Mouse (Mus musculus) liver, embryonic 11.5 days (tissue): ENCODE results near the gene Prx. TPM values are rescaled to one million over a fixed set of nuclear protein-coding genes. Genes with fewer than 3 reads are reported as not detected.

Experiments used
- ATAC-seq: fragments of 200-750 bp; cut with Nextera tagmentation; replicated peaks from 2 replicates; pipeline ENCODE4 v1.8.0; 2017; ENCODE audit warnings: moderate number of reproducible peaks, mild to moderate bottlenecking, moderate TSS enrichment, moderate library complexity; ENCODE audit not compliant: low FRiP score
- DNase-seq: peaks from one replicate; pipeline ENCODE4 v3.0.0-alpha.2; 2017; ENCODE audit warnings: low spot score
- H3K27ac ChIP-seq: fragments of 300-500 bp; sonication (generic); 2 replicates; pipeline ENCODE4 v1.5.1; 2014; ENCODE audit warnings: mild to moderate bottlenecking, low read depth, low read length, control low read depth
- H3K27me3 ChIP-seq: fragments of 300-500 bp; sonication (generic); replicated peaks from 2 replicates; pipeline ENCODE4 v1.6.1; 2014; ENCODE audit warnings: low read length, mixed read lengths; ENCODE audit not compliant: control insufficient read depth, insufficient read depth
- H3K36me3 ChIP-seq: fragments of 300-500 bp; sonication (generic); 2 replicates; pipeline ENCODE4 v1.6.1; 2014; ENCODE audit warnings: mild to moderate bottlenecking, low read length, moderate library complexity, mixed read lengths; ENCODE audit not compliant: control insufficient read depth, insufficient read depth
- H3K4me1 ChIP-seq: fragments of 300-500 bp; sonication (generic); replicated peaks from 2 replicates; pipeline ENCODE4 v1.6.1; 2014; ENCODE audit warnings: low read length, mixed read lengths; ENCODE audit not compliant: control insufficient read depth, insufficient read depth
- H3K4me2 ChIP-seq: fragments of 300-500 bp; sonication (generic); 2 replicates; pipeline ENCODE4 v1.6.1; 2014; ENCODE audit warnings: mild to moderate bottlenecking, control low read depth, moderate library complexity
- H3K4me3 ChIP-seq: fragments of 300-500 bp; sonication (generic); 2 replicates; pipeline ENCODE4 v1.5.1; 2014; ENCODE audit warnings: low read depth, low read length, control low read depth
- H3K9ac ChIP-seq: fragments of 300-500 bp; sonication (generic); 2 replicates; pipeline ENCODE4 v1.6.1; 2014; ENCODE audit warnings: low read depth, low read length, control low read depth
- H3K9me3 ChIP-seq: fragments of 300-500 bp; sonication (generic); 2 replicates; pipeline ENCODE4 v1.6.1; 2016; ENCODE audit warnings: low read length, inconsistent platforms, mixed read lengths; ENCODE audit not compliant: control insufficient read depth
- WGBS: fragments of 180-500 bp; shearing (Covaris S2); extraction: QIAGEN DNeasy Blood & Tissue Kit; methylation state at CpG from one replicate; pipeline ENCODE4 v1.1.7; 2014; 5-methylcytosine and 5-hydroxymethylcytosine counted together
- polyA plus RNA-seq: library from polyadenylated mRNA; unstranded; fragments of >200 nt; fragmentation: Nextera tagmentation; extraction: Ambion mirVana; gene quantifications from 2 replicates; pipeline ENCODE4 v1.2.1, GENCODE M21; 2014

Gene Prx
- polyA plus RNA-seq, 1 experiment from 2014 or later, result 0.80 TPM

GRCm38 (mm10) chr7:27543065-27543464, 43.9 kb downstream of the Prx start:
- WGBS, result 48% methylated on average over 6 of the region's 6 CpGs
- H3K4me2 ChIP-seq, result peak overlapping the region; percentile 93
- no peaks in the 10 kb centered on the region for H3K9me3 ChIP-seq
- peak overlapping the region; percentile 55 for H3K4me3 ChIP-seq
- H3K4me1 ChIP-seq, result peaks cover 41% of the 10 kb centered on the region
- no peaks in the 10 kb centered on the region for H3K27me3 ChIP-seq
- H3K36me3 ChIP-seq, result no peaks in the 10 kb centered on the region
- ATAC-seq (0 out of 2 replicates have a peak, but pooled peaks have one; percentile 1), DNase-seq (no peak)
- H3K27ac ChIP-seq, result no peak overlapping the region
- H3K9ac ChIP-seq, result peak overlapping the region; percentile 74

DNA sequence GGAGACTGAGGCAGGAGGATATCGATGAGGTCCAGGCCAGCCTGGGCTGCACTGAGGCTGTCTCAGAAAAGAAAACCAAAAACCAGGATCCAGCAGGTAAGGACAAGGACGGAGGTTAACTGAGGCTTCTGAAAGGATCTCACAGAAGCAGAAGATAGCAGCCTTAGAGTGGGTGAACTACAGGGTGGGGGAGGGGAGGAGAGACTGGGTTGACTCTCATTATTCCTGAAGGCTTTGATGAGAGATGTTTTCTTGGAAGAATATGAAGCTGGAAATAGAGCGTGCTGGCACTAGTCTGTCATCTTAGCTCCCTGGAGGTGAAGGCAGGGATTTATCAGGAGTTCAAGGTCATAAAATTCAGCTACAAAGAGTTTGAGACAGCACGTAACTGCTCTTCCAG, 44.7 kb downstream of the Prx start:
- H3K36me3 ChIP-seq, result no peaks in the 10 kb centered on the region
- no peaks in the 10 kb centered on the region for H3K9me3 ChIP-seq
- DNase-seq, result no peak
- H3K27me3 ChIP-seq, result no peaks in the 10 kb centered on the region
- no peak overlapping the region for H3K4me3 ChIP-seq
- H3K4me2 ChIP-seq, result no peak overlapping the region
- 84% methylated on average over 4 of the region's 4 CpGs for WGBS
- H3K4me1 ChIP-seq, result peaks cover 35% of the 10 kb centered on the region
- no peak overlapping the region for H3K9ac ChIP-seq
- H3K27ac ChIP-seq, result no peak overlapping the region
- no peak for ATAC-seq

DNA sequence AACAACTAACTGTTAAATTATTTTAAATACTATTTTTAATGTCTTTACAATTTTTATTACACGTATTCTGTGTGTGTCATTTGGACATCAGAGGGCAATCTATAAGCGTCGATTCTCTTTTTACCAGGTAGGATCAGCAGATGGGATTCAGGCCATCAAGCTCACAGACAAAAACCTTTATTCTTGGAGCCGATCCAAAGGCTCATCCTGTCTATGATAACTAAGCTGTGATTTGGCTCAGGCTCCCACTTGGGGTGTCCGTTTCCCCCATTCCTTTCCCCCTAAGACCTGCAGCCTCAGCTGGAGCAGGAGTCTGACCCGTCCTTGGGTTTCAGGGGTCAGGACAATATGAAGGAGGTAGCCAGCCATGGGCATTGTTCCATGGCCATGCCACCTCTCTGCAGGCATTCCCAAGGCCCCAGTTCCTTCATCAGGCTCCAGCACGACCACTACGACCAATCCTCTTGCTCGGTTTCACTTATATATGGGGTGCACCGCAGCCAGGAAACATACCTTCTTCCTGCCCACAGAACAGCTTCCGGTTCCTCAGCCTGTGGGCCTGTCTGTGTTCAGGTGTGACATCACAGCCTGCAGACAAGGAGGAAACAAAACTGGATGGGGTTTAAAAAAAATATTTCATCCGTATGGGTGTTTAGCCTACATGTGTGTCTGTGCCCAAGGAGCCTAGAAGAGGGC, 45.7 kb downstream of the Prx start:
- Histone ChIP-seq H3K36me3 (no peaks in the 10 kb centered on the region), H3K4me3 (no peak overlapping the region), H3K9me3 (no peaks in the 10 kb centered on the region), H3K4me2 (no peak overlapping the region), H3K27me3 (no peaks in the 10 kb centered on the region), H3K27ac (no peak overlapping the region), H3K4me1 (peaks cover 26% of the 10 kb centered on the region), H3K9ac (no peak overlapping the region)
- 74% methylated on average over 12 of the region's 12 CpGs for WGBS
- ATAC-seq (no peak), DNase-seq (no peak)

GRCm38 (mm10) chr7:27549597-27549996, 50.5 kb downstream of the Prx start:
- no peak overlapping the region for H3K27ac ChIP-seq
- H3K27me3 ChIP-seq, result no peaks in the 10 kb centered on the region
- DNase-seq (no peak), ATAC-seq (no peak)
- WGBS, result 55% methylated on average over 6 of the region's 6 CpGs
- H3K36me3 ChIP-seq, result no peaks in the 10 kb centered on the region
- H3K9ac ChIP-seq, result no peak overlapping the region
- no peak overlapping the region for H3K4me2 ChIP-seq
- no peak overlapping the region for H3K4me3 ChIP-seq
- peaks cover 10% of the 10 kb centered on the region for H3K4me1 ChIP-seq
- H3K9me3 ChIP-seq, result no peaks in the 10 kb centered on the region

- peak overlapping the region; percentile 71 for H3K9ac ChIP-seq
- H3K36me3 ChIP-seq, result peaks cover 6% of the 10 kb centered on the region; the same call in 1 of the 2 replicates
- H3K4me1 ChIP-seq, result peaks cover 10% of the 10 kb centered on the region
- no peaks in the 10 kb centered on the region for H3K9me3 ChIP-seq
- ATAC-seq (no peak), DNase-seq (no peak)
- H3K27me3 ChIP-seq, result no peaks in the 10 kb centered on the region
- no peak overlapping the region; the same call in 1 of the 2 replicates for H3K27ac ChIP-seq
- H3K4me2 ChIP-seq, result peak overlapping the region; percentile 72
- H3K4me3 ChIP-seq, result peak overlapping the region; percentile 71
- WGBS, result 62% methylated on average over 5 of the region's 5 CpGs
These were observed 52.9 kb downstream of the Prx start for GRCm38 (mm10) chr7:27552070-27552469.

DNA sequence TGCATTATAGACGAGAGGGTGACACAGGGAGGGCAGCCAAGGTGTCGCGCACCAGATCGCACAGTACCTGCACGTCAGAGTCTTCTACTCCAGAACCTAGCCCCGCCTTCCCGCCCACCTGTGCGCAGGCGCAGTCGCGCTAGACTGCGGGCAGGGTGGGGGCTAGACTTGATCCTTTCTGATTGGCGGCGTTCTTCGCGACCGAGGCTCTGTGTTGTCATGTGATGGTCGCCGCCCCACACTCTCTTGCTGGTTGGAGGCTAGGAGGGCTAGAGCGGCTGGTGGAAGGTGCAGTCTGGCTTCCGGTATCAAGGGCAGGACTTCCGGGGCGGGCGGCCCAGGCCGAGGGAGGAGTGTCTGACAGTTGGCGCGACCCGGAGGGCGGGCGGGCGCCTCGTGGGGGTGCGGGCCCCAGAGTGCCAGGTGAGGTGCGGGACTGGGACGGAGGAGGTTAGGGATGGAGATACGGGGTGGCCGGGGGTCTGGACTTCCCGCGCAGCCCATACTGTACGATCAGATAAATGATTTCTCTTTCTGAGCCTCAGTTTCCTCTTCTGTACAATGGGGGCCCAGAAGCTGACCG, 53.9 kb downstream of the Prx start, which contains the start of the genes Pld3 and 2310022A10Rik:
Pld3 (minus strand) TSS at position 288 of the 583 bp plus-strand sequence.
2310022A10Rik (plus strand) TSS at position 303 of the 583 bp plus-strand sequence.
- WGBS, result under 1% methylated on average over 41 of the region's 41 CpGs
- Histone ChIP-seq H3K27ac (peak within 1 kb of the TSS; percentile 13; the same call in 1 of the 2 replicates), H3K4me3 (peak within 1 kb of the TSS; percentile 71), H3K4me1 (peaks cover 10% of the 10 kb centered on the region), H3K27me3 (no peaks in the 10 kb centered on the region), H3K9ac (peak within 1 kb of the TSS; percentile 71), H3K9me3 (no peaks in the 10 kb centered on the region), H3K36me3 (peaks cover 6% of the 10 kb centered on the region; the same call in 1 of the 2 replicates), H3K4me2 (peak within 1 kb of the TSS; percentile 72)
- ATAC-seq (peak; percentile 100), DNase-seq (peak; percentile 93)

GRCm38 (mm10) chr7:27560291-27560887, 61.3 kb downstream of the Prx start:
- peak; percentile 61 for ATAC-seq
- 54% methylated on average over 8 of the region's 8 CpGs for WGBS
- Histone ChIP-seq H3K4me2 (peak overlapping the region; percentile 28; the same call in 1 of the 2 replicates), H3K4me3 (no peak overlapping the region), H3K36me3 (peaks cover 36% of the 10 kb centered on the region), H3K9ac (no peak overlapping the region), H3K9me3 (no peaks in the 10 kb centered on the region), H3K27me3 (no peaks in the 10 kb centered on the region), H3K4me1 (peaks cover 12% of the 10 kb centered on the region), H3K27ac (peak overlapping the region; percentile 13; the same call in 1 of the 2 replicates)
- no peak for DNase-seq

DNA sequence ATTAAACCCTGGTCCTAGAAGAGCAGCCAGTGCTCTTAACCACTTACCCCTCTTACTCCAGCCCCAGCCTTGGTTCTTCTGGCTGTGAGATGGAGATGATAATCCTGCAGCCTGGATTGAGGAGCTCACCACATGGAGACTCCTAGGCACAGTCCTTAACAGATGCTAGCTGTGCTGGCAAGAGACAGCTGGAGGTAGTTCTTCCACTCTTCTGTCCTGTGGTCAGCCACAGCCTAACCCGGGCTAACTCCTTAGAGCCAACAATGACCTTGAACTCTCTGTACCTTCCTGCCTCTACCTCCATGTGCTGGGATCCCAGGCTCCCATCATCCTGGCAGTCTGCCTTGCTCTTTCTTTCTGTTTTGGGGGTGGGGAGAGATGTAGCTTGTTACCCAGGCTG, 61.9 kb downstream of the Prx start:
- 78% methylated on average over 1 of the region's 1 CpGs for WGBS
- H3K9ac ChIP-seq, result no peak overlapping the region
- H3K27ac ChIP-seq, result peak overlapping the region; percentile 13; the same call in 1 of the 2 replicates
- ATAC-seq (no peak), DNase-seq (no peak)
- peaks cover 39% of the 10 kb centered on the region for H3K36me3 ChIP-seq
- no peak overlapping the region for H3K4me3 ChIP-seq
- H3K27me3 ChIP-seq, result no peaks in the 10 kb centered on the region
- H3K4me2 ChIP-seq, result no peak overlapping the region
- H3K9me3 ChIP-seq, result no peaks in the 10 kb centered on the region
- peaks cover 12% of the 10 kb centered on the region for H3K4me1 ChIP-seq
